Mouse (Mus musculus) liver, postnatal 0 days (tissue): ENCODE results near the gene Cd22.

ENCODE experiments used
- CTCF ChIP-seq: sonication (generic); IDR thresholded peaks from 2 replicates; pipeline ENCODE4 v1.5.1; 2016; ENCODE audit warnings: antibody characterized with exemption, low read depth
- EP300 ChIP-seq: IDR thresholded peaks from 2 replicates; pipeline ENCODE4 v1.6.1; 2016; ENCODE audit warnings: antibody characterized with exemption, low read depth, mild to moderate bottlenecking

GRCm38 (mm10) chr7:30832261-30832660, 47.9 kb downstream of the Cd22 start:
- no peak for TF ChIP-seq CTCF
- TF ChIP-seq EP300, result no peak
